Mouse (Mus musculus): Measurements from ENCODE around the gene Zc3h10. TPM values are rescaled to one million over a fixed set of nuclear protein-coding genes. Genes with fewer than 3 reads are reported as not detected.
A peak's percentile ranks its signal among the peaks of the same experiment; 100 is the strongest.
"Not testable (repeated sequence)": the region's sequence is repeated elsewhere in the genome, so short reads cannot be mapped to it uniquely, and the experiment has no call there.

Zc3h10 gene
- polyA plus RNA-seq, 2 experiments, result 4.0 to 4.3 TPM

GRCm38 (mm10) chr10:128556286-128556685, 8.7 kb upstream of the Zc3h10 start:
- DNase-seq (ENCODE audit: low read depth in 3 of 3, low spot score in 3 of 3), result no peak
- H3K36me3 ChIP-seq (replicated peaks; ENCODE audit: control insufficient read depth, insufficient read depth, low read depth), result peaks cover 40% of the 10 kb centered on the region
- no peak for ATAC-seq (ENCODE audit: insufficient read depth)

GRCm38 (mm10) chr10:128555567-128555966, 8.0 kb upstream of the Zc3h10 start:
- peaks cover 33% of the 10 kb centered on the region for H3K36me3 ChIP-seq (replicated peaks; ENCODE audit: control insufficient read depth, insufficient read depth, low read depth)
- not testable (repeated sequence) for ATAC-seq (ENCODE audit: insufficient read depth); H3K27ac ChIP-seq; H3K9me3 ChIP-seq (ENCODE audit: control insufficient read depth, low read length); H3K4me1 ChIP-seq (replicated peaks; ENCODE audit: control insufficient read depth in 2 of 2, insufficient read depth in 2 of 2, low read length in 1 of 2); H3K27me3 ChIP-seq (ENCODE audit: control insufficient read depth, insufficient read depth, low read length); DNase-seq (ENCODE audit: low read depth in 3 of 3, low spot score in 3 of 3); H3K9ac ChIP-seq (replicated peaks); H3K4me3 ChIP-seq (ENCODE audit: insufficient read depth in 1 of 2, low read depth in 2 of 2, low read length in 2 of 2); H3K4me2 ChIP-seq (ENCODE audit: low read depth)
- 9% methylated on average over 1 of the region's 1 CpGs for WGBS (ENCODE audit: insufficient replicate concordance)

More at GRCm38 (mm10) chr10:128556286-128556685, 8.7 kb upstream of the Zc3h10 start:
- no peak overlapping the region for H3K4me3 ChIP-seq (ENCODE audit: insufficient read depth in 1 of 2, low read depth in 2 of 2, low read length in 2 of 2)
- no peak overlapping the region for H3K4me2 ChIP-seq (ENCODE audit: low read depth)
- TF ChIP-seq EP300 (IDR thresholded peaks at IDR 0.05; ENCODE audit: low read depth), result no peak
- TF ChIP-seq CTCF (IDR thresholded peaks at IDR 0.05; ENCODE audit: low read depth), result peak; percentile 53
- H3K9me3 ChIP-seq (ENCODE audit: control insufficient read depth, low read length), result no peaks in the 10 kb centered on the region
- H3K27ac ChIP-seq, result no peak overlapping the region
- H3K9ac ChIP-seq (replicated peaks), result no peak overlapping the region
- no peaks in the 10 kb centered on the region for H3K4me1 ChIP-seq (replicated peaks; ENCODE audit: control insufficient read depth in 2 of 2, insufficient read depth in 2 of 2, low read length in 1 of 2)
- no peaks in the 10 kb centered on the region for H3K27me3 ChIP-seq (ENCODE audit: control insufficient read depth, insufficient read depth, low read length)

- ATAC-seq (ENCODE audit: insufficient read depth); H3K4me2 ChIP-seq (ENCODE audit: low read depth); H3K9ac ChIP-seq (replicated peaks); H3K27me3 ChIP-seq (ENCODE audit: control insufficient read depth, insufficient read depth, low read length); H3K36me3 ChIP-seq (replicated peaks; ENCODE audit: control insufficient read depth, insufficient read depth, low read depth); DNase-seq (ENCODE audit: low read depth in 3 of 3, low spot score in 3 of 3); H3K4me3 ChIP-seq (ENCODE audit: insufficient read depth in 1 of 2, low read depth in 2 of 2, low read length in 2 of 2); H3K27ac ChIP-seq; H3K9me3 ChIP-seq (ENCODE audit: control insufficient read depth, low read length): not testable (repeated sequence)
- 54% methylated on average over 11 of the region's 11 CpGs for WGBS (ENCODE audit: insufficient replicate concordance)
- H3K4me1 ChIP-seq (replicated peaks; ENCODE audit: control insufficient read depth in 2 of 2, insufficient read depth in 2 of 2, low read length in 1 of 2), result peaks cover 0 to 11% of the 10 kb centered on the region in 2 experiments; a peak in 3 of 4 replicates
These were observed 2.7 kb upstream of the Zc3h10 start for GRCm38 (mm10) chr10:128550144-128550823.

- H3K36me3 ChIP-seq (replicated peaks; ENCODE audit: control insufficient read depth, insufficient read depth, low read depth); H3K9me3 ChIP-seq (ENCODE audit: control insufficient read depth, low read length); H3K27me3 ChIP-seq (ENCODE audit: control insufficient read depth, insufficient read depth, low read length); ATAC-seq (ENCODE audit: insufficient read depth); DNase-seq (ENCODE audit: low read depth in 3 of 3, low spot score in 3 of 3); H3K9ac ChIP-seq (replicated peaks): not testable (repeated sequence)
- 60% methylated on average over 6 of the region's 6 CpGs for WGBS (ENCODE audit: insufficient replicate concordance)
- Histone ChIP-seq H3K4me2 (ENCODE audit: low read depth) (peak overlapping the region; percentile 96), H3K27ac (peak overlapping the region; percentile 68), H3K4me1 (replicated peaks; ENCODE audit: control insufficient read depth in 2 of 2, insufficient read depth in 2 of 2, low read length in 1 of 2) (peaks cover 0 to 11% of the 10 kb centered on the region in 2 experiments; a peak in 3 of 4 replicates), H3K4me3 (ENCODE audit: insufficient read depth in 1 of 2, low read depth in 2 of 2, low read length in 2 of 2) (peak overlapping the region; percentile 20 to 86; a peak in 2 of 4 replicates)
These were observed 2.1 kb upstream of the Zc3h10 start for GRCm38 (mm10) chr10:128549682-128550057.

GRCm38 (mm10) chr10:128548947-128549681, 1.5 kb upstream of the Zc3h10 start, which contains the start of gene Rpl41:
Gene Rpl41 (minus strand): TSS chr10:128549305.
- Histone ChIP-seq H3K9ac (replicated peaks) (peak within 1 kb of the TSS; percentile 95), H3K4me3 (ENCODE audit: insufficient read depth in 1 of 2, low read depth in 2 of 2, low read length in 2 of 2) (peak within 1 kb of the TSS; percentile 74 to 86), H3K27ac (peak within 1 kb of the TSS; percentile 92), H3K9me3 (ENCODE audit: control insufficient read depth, low read length) (no peaks in the 10 kb centered on the region), H3K36me3 (replicated peaks; ENCODE audit: control insufficient read depth, insufficient read depth, low read depth) (peaks cover 12% of the 10 kb centered on the region), H3K4me2 (ENCODE audit: low read depth) (peak within 1 kb of the TSS; percentile 96), H3K4me1 (replicated peaks; ENCODE audit: control insufficient read depth in 2 of 2, insufficient read depth in 2 of 2, low read length in 1 of 2) (peaks cover 0 to 11% of the 10 kb centered on the region in 2 experiments; a peak in 3 of 4 replicates), H3K27me3 (ENCODE audit: control insufficient read depth, insufficient read depth, low read length) (no peaks in the 10 kb centered on the region)
- ATAC-seq (ENCODE audit: insufficient read depth) (peak; percentile 81), DNase-seq (ENCODE audit: low read depth in 3 of 3, low spot score in 3 of 3) (peak; percentile 92 to 95 (median 93))
- under 1% methylated on average over 31 of the region's 31 CpGs for WGBS (ENCODE audit: insufficient replicate concordance)
- TF ChIP-seq CTCF (IDR thresholded peaks at IDR 0.05; ENCODE audit: low read depth), result no peak
- peak; percentile 58; the same call in 1 of the 2 replicates for TF ChIP-seq EP300 (IDR thresholded peaks at IDR 0.05; ENCODE audit: low read depth)

GRCm38 (mm10) chr10:128548051-128548791, 647 bp upstream of the Zc3h10 start:
- ATAC-seq (ENCODE audit: insufficient read depth); H3K9me3 ChIP-seq (ENCODE audit: control insufficient read depth, low read length); DNase-seq (ENCODE audit: low read depth in 3 of 3, low spot score in 3 of 3); H3K27me3 ChIP-seq (ENCODE audit: control insufficient read depth, insufficient read depth, low read length): not testable (repeated sequence)
- Histone ChIP-seq H3K9ac (replicated peaks) (peak overlapping the region; percentile 95), H3K4me2 (ENCODE audit: low read depth) (peak overlapping the region; percentile 96), H3K36me3 (replicated peaks; ENCODE audit: control insufficient read depth, insufficient read depth, low read depth) (peaks cover 20% of the 10 kb centered on the region), H3K27ac (peak overlapping the region; percentile 92), H3K4me3 (ENCODE audit: insufficient read depth in 1 of 2, low read depth in 2 of 2, low read length in 2 of 2) (peak overlapping the region; percentile 74 to 86), H3K4me1 (replicated peaks; ENCODE audit: control insufficient read depth in 2 of 2, insufficient read depth in 2 of 2, low read length in 1 of 2) (peaks cover 0 to 11% of the 10 kb centered on the region in 2 experiments; a peak in 3 of 4 replicates)
- under 1% methylated on average over 27 of the region's 30 CpGs for WGBS (ENCODE audit: insufficient replicate concordance)
